26 mouse cellular contexts compared by ENCODE assay signal in the genomic region with DNA sequence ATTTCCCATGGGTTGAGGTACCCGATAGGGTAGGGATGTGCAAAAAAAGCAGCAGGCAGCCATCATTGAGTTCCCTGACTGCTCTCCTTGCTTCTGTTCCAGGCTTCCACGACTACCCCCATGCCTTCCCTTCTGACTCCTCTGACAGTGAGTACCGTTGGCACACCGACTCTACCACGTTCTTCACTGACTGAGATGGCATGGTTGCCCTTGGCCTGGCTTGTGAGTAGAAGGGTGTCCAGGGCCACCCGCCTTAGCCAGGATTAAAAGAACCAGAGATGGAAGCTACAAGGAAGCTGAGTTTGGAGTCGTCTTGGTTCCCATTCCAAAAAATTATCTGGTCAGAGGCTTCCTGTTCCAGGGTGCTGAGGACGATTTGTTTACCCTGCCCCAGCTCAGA. TPM values are rescaled to one million over a fixed set of nuclear protein-coding genes. Genes with fewer than 3 reads are reported as not detected.
"Had no signal": no experiment of that assay in that cellular context is flagged by ENCODE, and none has a peak within 500 bp of the region (broad histone marks: within the 10 kb centered on the region; RNA-seq: fewer than 3 reads in every experiment).

No protein-coding gene starts in this region.

- H3K4me3 ChIP-seq: gastrocnemius, adult 2 months; heart, embryonic 12.5 days; hindbrain, embryonic 10.5 days; hindbrain, embryonic 12.5 days; intestine, embryonic 15.5 days; layer of hippocampus, adult 2 months; left cerebral cortex, adult 2 months; limb, embryonic 10.5 days; limb, embryonic 12.5 days; liver, embryonic 13.5 days; liver, embryonic 15.5 days had no signal

- H3K27me3 ChIP-seq: heart, embryonic 12.5 days; hindbrain, embryonic 12.5 days; intestine, embryonic 15.5 days; limb, embryonic 12.5 days; liver, embryonic 13.5 days; liver, embryonic 15.5 days had no signal

- DNase-seq: gastrocnemius, adult 2 months; gastrocnemius, postnatal 10 days; gastrocnemius, postnatal 25 days; heart, adult 18-20 months; heart, postnatal 10 days; heart, postnatal 4 days; kidney, adult 18-20 months; kidney, adult 8-10 months; kidney, postnatal 10 days; kidney, postnatal 25 days; kidney, postnatal 4 days; liver; liver, embryonic 13.5 days had no signal

- ATAC-seq: hindbrain, embryonic 16.5 days; inflammation-experienced regulatory T-cells, adult 6 months; intestine, embryonic 15.5 days; intestine, postnatal 0 days had no signal

- H3K9me3 ChIP-seq: heart, embryonic 12.5 days; hindbrain, embryonic 10.5 days; hindbrain, embryonic 12.5 days; intestine, embryonic 15.5 days; limb, embryonic 10.5 days; limb, embryonic 12.5 days; liver, embryonic 13.5 days; liver, embryonic 15.5 days had no signal

- H3K36me3 ChIP-seq: heart, embryonic 12.5 days; hindbrain, embryonic 10.5 days; hindbrain, embryonic 12.5 days; intestine, embryonic 15.5 days; limb, embryonic 10.5 days; limb, embryonic 12.5 days; liver, embryonic 13.5 days; liver, embryonic 15.5 days had no signal

RNA-seq across cellular contexts. Expression of a gene that starts 55.0 kb away (rescaled TPM):
- total RNA-seq: granulocyte monocyte progenitor cell, adult 5-6 weeks had no signal
- polyA plus RNA-seq: hindbrain, embryonic 10.5 days; liver, embryonic 15.5 days had no signal
